ENCODE assay signal across 24 mouse cellular contexts in genomic region chr11:88055777-88056176, GRCm38 (mm10). TPM values are rescaled to one million over a fixed set of nuclear protein-coding genes. Genes with fewer than 3 reads are reported as not detected.
DNase-seq lines count a peak whose midpoint lies in the region; ATAC-seq and TF ChIP-seq lines count a peak whose summit lies in the region.
"Had no signal": no experiment of that assay in that cellular context is flagged by ENCODE, and none has a peak within 500 bp of the region (broad histone marks: within the 10 kb centered on the region; RNA-seq: fewer than 3 reads in every experiment).

No protein-coding gene starts in this region.

- TF ChIP-seq RAD21 in MEL (IDR thresholded peaks at IDR 0.05; ENCODE audit: low read depth, low read length) = no peak

- TF ChIP-seq EP300 in MEL (IDR thresholded peaks at IDR 0.05; ENCODE audit: low read depth in 1 of 2, low read length in 2 of 2) = no peak

- H3K4me3 ChIP-seq in MEL (ENCODE audit: control insufficient read depth in 1 of 2, insufficient read depth in 1 of 2, low read depth in 2 of 2, low read length in 2 of 2) = no peak overlapping the region
- no peak overlapping the region for H3K4me3 ChIP-seq in forebrain, embryonic 15.5 days

- H3K27ac ChIP-seq in MEL (ENCODE audit: control insufficient read depth, low read depth, low read length) = no peak overlapping the region
- no peak overlapping the region for H3K27ac ChIP-seq in forebrain, embryonic 15.5 days (replicated peaks)

- intact Hi-C loops in heart, postnatal 25 days (cut with DNase I) = loop anchor here (2.0 kb wide), 1 partner anchor 81 kb away; no protein-coding TSS in a partner anchor
- intact Hi-C loops in left cerebral cortex, postnatal 36 days (cut with DNase I) = loop anchor here (2.0 kb wide), 1 partner anchor 141 kb away; no protein-coding TSS in a partner anchor

- peaks cover 15 to 17% of the 10 kb centered on the region in 2 experiments for H3K36me3 ChIP-seq in MEL (ENCODE audit: control insufficient read depth in 1 of 2, insufficient read depth in 2 of 2, low read length in 2 of 2)
- H3K36me3 ChIP-seq in forebrain, embryonic 15.5 days = peaks cover 21% of the 10 kb centered on the region

- ATAC-seq in forebrain, embryonic 15.5 days (replicated peaks) = no peak
- ATAC-seq: activated CD4-positive, CD25-positive, alpha-beta regulatory T cell, adult 4 months; CD4-positive, CD25-positive, alpha-beta regulatory T cell, adult 4 months; Patski had no signal

- peaks cover 4% of the 10 kb centered on the region for H3K79me2 ChIP-seq in MEL (ENCODE audit: control insufficient read depth, insufficient read depth, low read length, poor library complexity)

- H3K4me1 ChIP-seq in MEL (ENCODE audit: control insufficient read depth in 1 of 2, insufficient read depth in 2 of 2, low read length in 2 of 2) = peaks cover under 1 to 4% of the 10 kb centered on the region in 2 experiments
- H3K4me1 ChIP-seq in forebrain, embryonic 15.5 days = peaks cover 16% of the 10 kb centered on the region

- no peaks in the 10 kb centered on the region for H3K27me3 ChIP-seq in MEL (ENCODE audit: control insufficient read depth in 1 of 2, insufficient read depth in 2 of 2, low read length in 2 of 2)
- no peaks in the 10 kb centered on the region for H3K27me3 ChIP-seq in forebrain, embryonic 15.5 days
- H3K27me3 ChIP-seq: CH12.LX, Patski had no signal

- H3K9me3 ChIP-seq in MEL (replicated peaks; ENCODE audit: insufficient read depth, low read length) = no peaks in the 10 kb centered on the region
- no peaks in the 10 kb centered on the region for H3K9me3 ChIP-seq in forebrain, embryonic 15.5 days
- H3K9me3 ChIP-seq: G1E had no signal

- no peak for TF ChIP-seq CTCF in MEL (IDR thresholded peaks at IDR 0.05 in 2 of 3, conservative IDR thresholded peaks at IDR 0.05 in 1 of 3; ENCODE audit: control insufficient read depth in 1 of 3, insufficient read depth in 1 of 3, low read depth in 2 of 3, low read length in 3 of 3, poor library complexity in 1 of 3, severe bottlenecking in 1 of 3)

- no peak overlapping the region for H3K9ac ChIP-seq in MEL (ENCODE audit: control insufficient read depth, low read depth, low read length, poor library complexity, severe bottlenecking)
- no peak overlapping the region for H3K9ac ChIP-seq in forebrain, embryonic 15.5 days (replicated peaks)

- H3K4me2 ChIP-seq in forebrain, embryonic 15.5 days (replicated peaks) = no peak overlapping the region

- WGBS in forebrain, embryonic 15.5 days = 90% methylated on average over 2 of the region's 2 CpGs

- TF ChIP-seq POLR2A in MEL (IDR thresholded peaks at IDR 0.05; ENCODE audit: control insufficient read depth in 1 of 2, insufficient read depth in 1 of 2, low read depth in 1 of 2, low read length in 2 of 2, poor library complexity in 1 of 2) = no peak

- DNase-seq in heart, adult 11 months = peak; percentile 60
- no peak for DNase-seq in heart, postnatal 25 days (ENCODE audit: low spot score)
- DNase-seq in 416B (ENCODE audit: low read depth) (peak; percentile 12), MEL (ENCODE audit: low read depth, low spot score) (no peak)
- DNase-seq in naive thymus-derived CD4-positive, alpha-beta T cell, adult 2 months (ENCODE audit: low read depth) = peak; percentile 9
- no peak for DNase-seq in left cerebral cortex, postnatal 36 days (ENCODE audit: low spot score in 2 of 2)
- no peak for DNase-seq in cerebellum, adult 8-10 months
- DNase-seq: adrenal gland, adult 2 months; adrenal gland, adult 8-10 months; adrenal gland, postnatal 10 days; adrenal gland, postnatal 14 days; adrenal gland, postnatal 25 days; adrenal gland, postnatal 36 days; B cell, adult 2 months; cerebellum, adult 11 months; cerebellum, adult 11-12 months; cerebellum, adult 18-20 months; cerebellum, adult 2 months had no signal

TF ChIP-seq in MEL, 35 proteins besides CTCF, POLR2A, EP300 and RAD21:
- TF ChIP-seq CHD2 (IDR thresholded peaks at IDR 0.05; ENCODE audit: low read length) = no peak
- TF ChIP-seq HCFC1 (IDR thresholded peaks at IDR 0.05; ENCODE audit: low read depth, low read length) = no peak
- TF ChIP-seq ETS1 (IDR thresholded peaks at IDR 0.05; ENCODE audit: low read depth, low read length) = no peak
- TF ChIP-seq POLR2AphosphoS2 (IDR thresholded peaks at IDR 0.05; ENCODE audit: low read length) = 0 out of 2 replicates have a peak, but pooled peaks have one; percentile 63
- TF ChIP-seq MXI1 (IDR thresholded peaks at IDR 0.05; ENCODE audit: low read depth, low read length) = no peak
- TF ChIP-seq TAL1 (IDR thresholded peaks at IDR 0.05; ENCODE audit: low read length) = no peak
- TF ChIP-seq SIN3A (IDR thresholded peaks at IDR 0.05; ENCODE audit: low read length) = no peak
TF ChIP-seq in MEL: peak in this region for 1.

RNA-seq across cellular contexts. Expression of gene Srsf1, which starts 8.6 kb away (rescaled TPM):
- total RNA-seq in heart, postnatal 25 days (2021) = 100 to 1,000 TPM in 1 of 2 experiments, 10 to 100 TPM in 1; 95.4 to 116 TPM
- 586 and 596 TPM in 2 replicates for total RNA-seq in MEL (2012; rRNA removed)
- polyA plus RNA-seq in MEL (2012; ENCODE audit: insufficient read depth in 1 of 2, insufficient read length in 2 of 2, low read depth in 1 of 2, low replicate concordance in 2 of 2, missing spikeins in 1 of 2) = 100 to 1,000 TPM; 421 to 431 TPM
- 100 to 1,000 TPM; 153 to 205 TPM for total RNA-seq in left cerebral cortex, postnatal 36 days (2021)
- 342 and 347 TPM in 2 replicates for polyA plus RNA-seq in forebrain, embryonic 15.5 days (2015; fragmentation: Nextera tagmentation; extraction: Ambion mirVana)

RNA-seq across cellular contexts. Expression of gene Vezf1, which starts 12.3 kb away (rescaled TPM):
- 10 to 100 TPM; 40.7 to 45.3 TPM for total RNA-seq in heart, postnatal 25 days (2021)
- 8.0 and 9.5 TPM in 2 replicates for total RNA-seq in MEL (2012; rRNA removed)
- 10 to 100 TPM in 1 of 2 experiments, not detected in 1; 20.8 TPM for polyA plus RNA-seq in MEL (2012; ENCODE audit: insufficient read depth in 1 of 2, insufficient read length in 2 of 2, low read depth in 1 of 2, low replicate concordance in 2 of 2, missing spikeins in 1 of 2)
- total RNA-seq in left cerebral cortex, postnatal 36 days (2021) = 10 to 100 TPM; 24.4 to 26.2 TPM
- polyA plus RNA-seq in forebrain, embryonic 15.5 days (2015; fragmentation: Nextera tagmentation; extraction: Ambion mirVana) = 60.6 and 61.4 TPM in 2 replicates

RNA-seq across cellular contexts. Expression of gene Cuedc1, which starts 42.1 kb away (rescaled TPM):
- 10 to 100 TPM; 50.4 to 55.1 TPM for total RNA-seq in heart, postnatal 25 days (2021)
- total RNA-seq in MEL (2012; rRNA removed) = 1.0 and 1.1 TPM in 2 replicates
- polyA plus RNA-seq in MEL (2012; ENCODE audit: insufficient read depth in 1 of 2, insufficient read length in 2 of 2, low read depth in 1 of 2, low replicate concordance in 2 of 2, missing spikeins in 1 of 2) = 1 to 10 TPM in 1 of 2 experiments, not detected in 1; 4.8 TPM
- 10 to 100 TPM; 23.9 to 31.7 TPM for total RNA-seq in left cerebral cortex, postnatal 36 days (2021)
- polyA plus RNA-seq in forebrain, embryonic 15.5 days (2015; fragmentation: Nextera tagmentation; extraction: Ambion mirVana) = 39.2 and 43.4 TPM in 2 replicates

Comparison
In these comparisons a context has a peak if more than half of its experiments do, and no peak if none do; other contexts are left out.
1. DNase-seq: peak in heart, adult 11 months (single experiment), 416B (single experiment) and naive thymus-derived CD4-positive, alpha-beta T cell, adult 2 months (single experiment); none in heart, postnatal 25 days (single experiment), MEL (single experiment), left cerebral cortex, postnatal 36 days (0 of 2) and cerebellum, adult 8-10 months (single experiment).
2. RNA of gene Cuedc1, which starts 42.1 kb away (total RNA-seq): 50.4 to 55.1 TPM in heart, postnatal 25 days and 23.9 to 31.7 TPM in left cerebral cortex, postnatal 36 days; 1.0 to 1.1 TPM in MEL; every median in the first group is over 10 times any median in the second.